Mouse (Mus musculus) kidney, postnatal 0 days (tissue): ENCODE data around the gene 1700025B11Rik. TPM values are rescaled to one million over a fixed set of nuclear protein-coding genes. Genes with fewer than 3 reads are reported as not detected.

Experiments used
- ATAC-seq: fragments of 200-750 bp; cut with Nextera tagmentation; replicated peaks from 2 replicates; pipeline ENCODE4 v1.8.0; 2017; ENCODE audit warnings: low read depth, moderate number of reproducible peaks, moderate TSS enrichment, moderate library complexity; ENCODE audit not compliant: low FRiP score
- DNase-seq: peaks from one replicate; pipeline ENCODE4 v3.0.0-alpha.2; 2016; ENCODE audit warnings: low spot score
- H3K27ac ChIP-seq: fragments of 300-500 bp; sonication (generic); 2 replicates; pipeline ENCODE4 v1.5.1; 2014; ENCODE audit warnings: mild to moderate bottlenecking
- H3K27me3 ChIP-seq: fragments of 300-500 bp; sonication (generic); 2 replicates; pipeline ENCODE4 v1.6.1; 2014; ENCODE audit warnings: low read length, mixed read lengths; ENCODE audit not compliant: insufficient read depth
- H3K36me3 ChIP-seq: fragments of 300-500 bp; sonication (generic); 2 replicates; pipeline ENCODE4 v1.6.1; 2014; ENCODE audit warnings: low read length, mixed read lengths; ENCODE audit not compliant: insufficient read depth
- H3K4me1 ChIP-seq: fragments of 300-500 bp; sonication (generic); replicated peaks from 2 replicates; pipeline ENCODE4 v1.6.1; 2014; ENCODE audit warnings: antibody characterized with exemption, low read length, mixed read lengths; ENCODE audit not compliant: insufficient read depth
- H3K4me2 ChIP-seq: fragments of 300-500 bp; sonication (generic); 2 replicates; pipeline ENCODE4 v1.6.1; 2014; ENCODE audit warnings: mild to moderate bottlenecking, low read length, moderate library complexity, mixed read lengths
- H3K4me3 ChIP-seq: fragments of 300-500 bp; sonication (generic); replicated peaks from 2 replicates; pipeline ENCODE4 v1.5.1; 2014; ENCODE audit warnings: low read depth, low read length
- H3K9ac ChIP-seq: fragments of 300-500 bp; sonication (generic); 2 replicates; pipeline ENCODE4 v1.6.1; 2014; ENCODE audit warnings: low read depth, low read length
- H3K9me3 ChIP-seq: fragments of 300-500 bp; sonication (generic); replicated peaks from 2 replicates; pipeline ENCODE4 v1.6.1; 2016; ENCODE audit warnings: low read length, inconsistent platforms, mixed read lengths
- CTCF ChIP-seq: IDR thresholded peaks from 2 replicates; pipeline ENCODE4 v1.5.1; 2016; ENCODE audit warnings: antibody characterized with exemption, low read depth, mild to moderate bottlenecking, moderate library complexity
- WGBS: fragments of 180-500 bp; shearing (Covaris S2); extraction: QIAGEN DNeasy Blood & Tissue Kit; methylation state at CpG from one replicate; pipeline ENCODE4 v1.1.7; 2014; 5-methylcytosine and 5-hydroxymethylcytosine counted together
- polyA plus RNA-seq: library from polyadenylated mRNA; unstranded; fragments of >200 nt; fragmentation: Nextera tagmentation; extraction: Ambion mirVana; gene quantifications from 2 replicates; pipeline ENCODE4 v1.2.1, GENCODE M21; 2015

The 1700025B11Rik gene
- polyA plus RNA-seq, result not detected in 2 replicates

GRCm38 (mm10) chr15:77561792-77562191 lies at the start of gene 1700025B11Rik:
1700025B11Rik (minus strand) TSS chr15:77561892.
- no peak for DNase-seq
- TF ChIP-seq CTCF, result no peak
- H3K4me2 ChIP-seq, result no peak within 1 kb of the TSS
- no peak within 1 kb of the TSS for H3K4me3 ChIP-seq
- ATAC-seq, result no peak
- H3K9me3 ChIP-seq, result no peaks in the 10 kb centered on the region
- H3K27me3 ChIP-seq, result no peaks in the 10 kb centered on the region
- H3K9ac ChIP-seq, result no peak within 1 kb of the TSS
- H3K36me3 ChIP-seq, result no peaks in the 10 kb centered on the region
- H3K27ac ChIP-seq, result no peak within 1 kb of the TSS
- H3K4me1 ChIP-seq, result no peaks in the 10 kb centered on the region

GRCm38 (mm10) chr15:77606069-77606468 lies 44.4 kb upstream of the 1700025B11Rik start:
- H3K27me3 ChIP-seq, result no peaks in the 10 kb centered on the region
- no peak overlapping the region for H3K9ac ChIP-seq
- no peak overlapping the region for H3K27ac ChIP-seq
- no peak overlapping the region for H3K4me3 ChIP-seq
- no peaks in the 10 kb centered on the region for H3K36me3 ChIP-seq
- ATAC-seq, result no peak
- no peaks in the 10 kb centered on the region for H3K9me3 ChIP-seq
- no peaks in the 10 kb centered on the region for H3K4me1 ChIP-seq
- no peak overlapping the region for H3K4me2 ChIP-seq
- 90% methylated on average over 3 of the region's 3 CpGs for WGBS
- DNase-seq, result no peak
- TF ChIP-seq CTCF, result no peak

DNA sequence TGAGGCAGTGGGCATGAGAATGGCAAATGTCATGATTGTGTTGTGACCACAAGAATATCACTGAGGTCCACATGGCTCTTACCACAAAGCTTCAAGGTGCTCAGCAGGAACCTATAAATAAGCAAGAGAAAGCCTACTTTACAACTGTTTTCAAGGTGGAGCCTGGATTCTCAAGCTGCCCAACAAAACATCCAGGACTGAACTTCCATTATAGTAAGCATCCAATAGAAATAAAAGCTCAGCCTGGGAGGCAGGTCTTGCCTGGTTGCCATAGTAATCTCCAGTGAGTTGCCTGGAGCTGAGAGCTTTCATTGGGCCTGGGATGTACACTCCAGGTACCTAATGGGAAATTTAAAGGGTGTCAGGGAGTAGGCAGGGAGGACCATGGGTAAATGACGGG lies 37.3 kb upstream of the 1700025B11Rik start, which contains the start of gene Gm36245:
Gene Gm36245, plus strand, starts transcription at position 301 of the 400 bp plus-strand sequence.
- WGBS, result 86% methylated on average over 1 of the region's 1 CpGs
- Histone ChIP-seq H3K36me3 (no peaks in the 10 kb centered on the region), H3K9ac (no peak within 1 kb of the TSS), H3K4me1 (no peaks in the 10 kb centered on the region), H3K27ac (no peak within 1 kb of the TSS), H3K27me3 (no peaks in the 10 kb centered on the region), H3K9me3 (no peaks in the 10 kb centered on the region), H3K4me3 (no peak within 1 kb of the TSS), H3K4me2 (no peak within 1 kb of the TSS)
- TF ChIP-seq CTCF, result no peak
- no peak for ATAC-seq
- no peak for DNase-seq

DNA sequence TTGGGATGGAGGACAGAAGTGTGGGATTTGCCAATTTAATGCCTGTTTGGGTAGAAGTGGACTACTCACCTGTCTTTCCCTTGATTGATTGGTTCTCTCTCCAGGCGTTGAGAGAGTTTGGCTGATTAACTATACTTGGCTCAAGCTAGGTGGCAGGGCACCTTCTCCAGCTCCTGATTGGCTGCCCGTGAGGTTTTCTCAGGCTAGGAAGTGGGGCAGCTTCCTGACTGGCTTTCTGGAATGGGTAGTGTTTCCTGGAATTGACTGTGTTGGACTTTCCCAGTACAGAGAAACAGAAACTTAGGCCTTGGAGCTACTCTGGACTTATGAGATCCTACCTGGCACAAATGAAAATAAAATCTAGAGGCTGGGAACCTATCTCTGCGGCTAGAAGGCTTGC lies 36.7 kb upstream of the 1700025B11Rik start:
- 54% methylated on average over 3 of the region's 3 CpGs for WGBS
- no peak overlapping the region for H3K4me3 ChIP-seq
- no peak for TF ChIP-seq CTCF
- H3K27me3 ChIP-seq, result no peaks in the 10 kb centered on the region
- no peaks in the 10 kb centered on the region for H3K4me1 ChIP-seq
- no peak for ATAC-seq
- H3K4me2 ChIP-seq, result no peak overlapping the region
- no peaks in the 10 kb centered on the region for H3K36me3 ChIP-seq
- H3K27ac ChIP-seq, result no peak overlapping the region
- H3K9me3 ChIP-seq, result no peaks in the 10 kb centered on the region
- DNase-seq, result peak; percentile 13
- no peak overlapping the region for H3K9ac ChIP-seq

- 58% methylated on average over 5 of the region's 5 CpGs for WGBS
- Histone ChIP-seq H3K4me3 (no peak within 1 kb of the TSS), H3K9ac (no peak within 1 kb of the TSS), H3K4me1 (no peaks in the 10 kb centered on the region), H3K4me2 (no peak within 1 kb of the TSS), H3K9me3 (no peaks in the 10 kb centered on the region), H3K36me3 (no peaks in the 10 kb centered on the region), H3K27me3 (no peaks in the 10 kb centered on the region), H3K27ac (no peak within 1 kb of the TSS)
- ATAC-seq (no peak), DNase-seq (no peak)
- TF ChIP-seq CTCF, result no peak
Observed at GRCm38 (mm10) chr15:77595961-77596360, 34.3 kb upstream of the 1700025B11Rik start, which contains the start of gene Apol10b. Apol10b (minus strand) TSS chr15:77596125.

GRCm38 (mm10) chr15:77593557-77593956 lies 31.9 kb upstream of the 1700025B11Rik start:
- no peaks in the 10 kb centered on the region for H3K9me3 ChIP-seq
- H3K4me1 ChIP-seq, result no peaks in the 10 kb centered on the region
- ATAC-seq (no peak), DNase-seq (no peak)
- no peak overlapping the region for H3K4me3 ChIP-seq
- H3K4me2 ChIP-seq, result no peak overlapping the region
- no peak overlapping the region for H3K9ac ChIP-seq
- no peak for TF ChIP-seq CTCF
- H3K36me3 ChIP-seq, result no peaks in the 10 kb centered on the region
- H3K27me3 ChIP-seq, result no peaks in the 10 kb centered on the region
- no peak overlapping the region for H3K27ac ChIP-seq
- 74% methylated on average over 1 of the region's 1 CpGs for WGBS

GRCm38 (mm10) chr15:77590881-77591280 lies 29.2 kb upstream of the 1700025B11Rik start:
- no peaks in the 10 kb centered on the region for H3K36me3 ChIP-seq
- H3K27me3 ChIP-seq, result no peaks in the 10 kb centered on the region
- no peaks in the 10 kb centered on the region for H3K9me3 ChIP-seq
- TF ChIP-seq CTCF, result no peak
- no peak overlapping the region for H3K9ac ChIP-seq
- H3K4me3 ChIP-seq, result no peak overlapping the region
- H3K4me1 ChIP-seq, result no peaks in the 10 kb centered on the region
- peak; percentile 54 for DNase-seq
- H3K27ac ChIP-seq, result no peak overlapping the region
- ATAC-seq, result peak; percentile 49; the same call in 1 of the 2 replicates
- WGBS, result 62% methylated on average over 2 of the region's 2 CpGs
- no peak overlapping the region for H3K4me2 ChIP-seq
